Mouse (Mus musculus) forelimb bud, embryonic 11.5 days (tissue): ENCODE data around the gene Tsx.
"Not testable (repeated sequence)": the region's sequence is repeated elsewhere in the genome, so short reads cannot be mapped to it uniquely, and the experiment has no call there.

Source experiments
- DNase-seq: peaks from one replicate; pipeline ENCODE4 v3.0.0-alpha.2; 2012; ENCODE audit warnings: low read depth, low spot score

Gene Tsx

DNA sequence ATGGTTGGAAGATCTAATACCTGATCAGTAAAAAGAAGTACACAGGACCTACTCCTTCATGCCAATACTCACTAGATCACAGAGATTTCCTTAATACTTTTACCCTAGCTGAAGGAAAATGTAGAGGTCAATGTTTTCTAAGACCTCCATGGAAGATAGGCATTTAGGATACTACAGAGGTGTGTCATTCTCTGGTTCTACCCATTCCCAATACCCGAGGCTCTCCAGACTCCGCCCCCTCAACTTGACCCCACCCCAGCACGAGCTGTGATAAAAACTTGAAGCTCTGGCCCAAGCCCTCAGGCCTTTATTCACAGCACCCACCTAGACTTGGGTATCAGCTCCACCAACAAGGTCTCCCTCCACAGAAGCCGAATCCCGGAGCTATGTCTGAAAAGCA is at the start of gene Tsx:
Gene Tsx, plus strand, starts transcription at position 301 of the 400 bp plus-strand sequence.
- no peak for DNase-seq

DNA sequence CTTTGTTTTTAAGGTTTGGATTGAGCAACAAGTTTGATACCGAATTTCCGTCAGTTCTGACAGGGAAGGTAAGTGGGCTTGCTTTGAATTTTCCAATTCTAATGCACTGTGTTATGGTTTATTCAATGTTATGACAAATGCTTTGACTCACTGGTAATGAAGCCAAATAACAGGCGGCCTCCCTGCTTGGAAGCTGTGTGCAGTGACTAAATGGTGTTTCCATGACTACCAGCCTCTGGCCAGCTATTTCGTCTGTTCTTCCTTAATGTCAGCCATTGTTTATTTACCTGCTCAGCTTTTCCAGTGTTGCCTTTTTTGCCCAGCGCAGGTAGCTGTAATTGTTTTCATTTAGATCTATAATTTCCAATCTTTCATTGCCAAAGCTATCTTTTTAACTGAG is 48.1 kb upstream of the Tsx start:
- DNase-seq: no peak

DNA sequence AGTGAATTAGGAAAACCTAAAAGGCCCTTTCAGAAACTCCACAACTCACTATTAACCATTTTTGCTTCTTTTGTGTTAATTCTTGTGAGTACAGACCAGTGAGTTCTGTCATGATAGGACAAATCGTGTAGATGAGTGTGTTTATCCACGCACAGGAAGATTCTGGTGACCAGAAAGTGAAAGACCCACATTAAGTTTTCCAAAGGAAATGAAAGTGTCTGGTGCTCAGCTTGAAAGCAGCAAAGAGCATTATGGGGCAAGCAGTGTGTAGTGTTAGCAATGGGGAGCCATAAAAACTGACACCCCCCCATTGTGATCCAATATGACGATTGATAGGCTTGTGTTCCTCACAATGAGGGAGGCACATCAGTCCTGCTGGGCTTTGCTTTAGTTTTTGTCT is 45.6 kb upstream of the Tsx start:
- DNase-seq: no peak

DNA sequence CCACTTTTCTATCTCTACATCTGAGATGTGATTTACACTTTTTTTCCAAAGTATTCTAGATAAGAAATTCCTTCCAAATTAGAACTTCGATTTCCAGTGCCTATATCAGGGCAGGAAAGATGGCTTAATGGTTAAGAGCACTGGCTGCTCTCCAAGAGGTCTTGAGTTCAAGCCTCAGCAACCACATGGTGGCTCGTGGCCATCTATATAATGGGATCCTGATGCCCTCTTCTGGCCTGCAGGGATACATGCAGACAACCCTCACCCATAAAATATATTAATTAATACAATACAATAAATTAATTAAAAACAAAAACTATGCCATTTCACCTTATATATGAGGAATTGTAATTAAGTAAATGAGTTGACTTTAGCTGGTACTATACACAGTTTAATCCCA is 43.0 kb upstream of the Tsx start:
- DNase-seq: no peak

DNA sequence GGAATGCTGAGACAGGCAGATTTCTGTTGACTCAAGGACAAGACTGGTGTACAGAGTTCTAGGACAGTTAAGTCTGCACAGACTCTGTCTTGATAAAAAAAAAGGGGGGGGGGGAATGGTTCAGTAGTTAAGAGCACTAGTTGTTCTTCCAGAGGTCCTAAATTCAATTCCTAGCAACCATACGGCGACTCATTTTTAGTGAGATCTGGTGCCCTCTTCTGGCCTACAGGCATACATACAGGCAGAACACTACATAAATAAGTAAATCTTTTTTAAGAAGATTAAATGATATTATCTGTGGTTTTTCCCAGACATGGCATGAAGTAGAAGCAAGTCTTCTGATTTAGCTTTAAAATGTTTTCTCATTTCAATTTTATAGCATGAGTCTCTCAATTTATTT is 42.6 kb upstream of the Tsx start:
- DNase-seq: peak; percentile 31

DNA sequence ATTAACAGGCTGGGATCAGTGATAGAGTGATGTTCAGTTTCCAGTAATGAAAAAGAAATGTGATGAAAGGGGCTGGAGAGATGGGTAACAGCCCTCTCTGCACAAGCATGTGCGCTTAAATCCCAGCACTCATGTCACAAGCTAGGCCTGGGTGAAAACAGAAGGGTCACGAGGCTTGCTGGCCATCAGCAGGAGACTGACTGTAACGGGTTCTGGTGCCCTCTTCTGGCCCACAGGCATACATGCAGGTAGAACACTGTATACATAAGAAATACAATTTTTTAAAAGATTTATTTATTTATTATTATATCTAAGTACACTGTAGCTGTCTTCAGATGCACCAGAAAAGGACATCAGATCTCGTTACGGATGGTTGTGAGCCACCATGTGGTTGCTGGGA is 40.0 kb upstream of the Tsx start:
- DNase-seq: peak; percentile 8

DNA sequence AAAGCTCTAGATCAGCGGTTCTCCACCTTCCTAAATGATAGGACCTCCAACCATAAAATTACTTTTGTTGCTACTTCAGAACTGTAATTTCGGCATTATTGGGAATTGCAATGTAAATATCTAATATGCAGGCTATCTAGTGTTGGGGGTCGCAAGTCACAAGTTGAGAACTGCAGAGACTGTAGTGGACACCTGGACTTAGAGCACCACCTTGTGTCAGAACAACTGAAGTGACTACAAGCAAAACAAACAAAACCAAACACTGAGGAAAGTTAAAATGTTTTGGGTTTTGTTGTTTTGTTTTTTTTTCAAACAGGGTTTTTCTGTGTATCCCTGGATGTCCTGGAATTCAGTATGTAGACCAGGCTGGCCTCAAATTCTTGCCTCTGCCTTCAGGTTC is 29.7 kb upstream of the Tsx start:
- no peak for DNase-seq

DNA sequence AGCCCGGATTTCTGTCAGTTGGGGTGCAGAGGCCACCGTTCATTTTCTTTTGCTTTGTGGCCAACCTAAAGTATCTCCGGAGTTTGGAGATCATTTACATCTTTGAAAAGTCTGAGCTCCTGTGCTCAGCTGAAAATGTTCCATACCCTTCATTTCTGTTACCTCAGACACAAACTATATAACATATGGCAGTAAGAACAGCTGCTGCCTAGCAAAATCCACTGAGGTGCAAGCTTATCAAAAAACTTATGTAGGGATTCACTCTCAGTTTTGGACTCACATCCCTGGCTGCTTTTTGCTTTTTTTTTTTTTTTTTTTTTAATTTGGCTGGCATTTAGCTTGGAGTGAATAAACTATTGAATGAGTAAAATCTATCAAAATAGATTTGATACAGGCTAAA is 26.1 kb upstream of the Tsx start:
- no peak for DNase-seq

DNA sequence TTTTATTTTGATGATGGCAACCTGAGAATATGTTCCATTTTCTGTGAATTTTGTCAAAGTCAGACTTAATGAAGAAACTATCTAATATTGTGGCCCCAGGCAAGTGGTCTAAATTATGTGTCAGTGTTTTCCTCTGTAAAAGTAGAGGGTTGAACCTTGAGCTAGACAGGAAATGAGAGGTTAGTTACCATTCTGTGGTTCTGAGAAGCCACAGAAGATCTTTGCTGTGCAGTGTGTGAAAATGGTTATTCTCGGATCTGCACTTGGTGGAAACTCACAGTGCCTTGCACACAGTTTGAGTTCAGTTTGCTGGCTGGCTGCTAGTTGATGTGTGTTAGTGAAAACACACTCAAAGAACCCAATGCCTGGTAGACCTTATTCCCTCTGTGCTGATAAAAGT is 20.4 kb upstream of the Tsx start:
- DNase-seq: no peak

DNA sequence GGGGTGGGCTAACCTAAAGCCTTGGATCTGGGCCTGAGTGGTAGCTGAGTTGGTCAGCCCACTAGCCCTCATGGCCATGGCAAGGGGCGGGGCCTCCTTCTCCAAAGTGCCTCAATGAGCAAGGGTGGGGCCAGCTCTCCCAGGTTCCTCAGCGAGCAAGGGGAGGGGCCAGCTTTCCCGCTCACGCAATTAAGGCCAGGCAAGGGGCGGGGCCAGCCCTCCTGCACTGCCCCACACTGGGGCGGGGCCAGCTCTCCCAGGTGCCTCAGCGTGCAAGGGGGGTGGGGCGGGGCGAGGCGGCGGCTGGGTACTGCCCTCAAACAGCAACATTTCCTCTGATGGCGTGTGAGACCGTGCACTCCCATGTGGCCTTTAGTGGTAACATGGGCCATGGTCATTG is 9.2 kb upstream of the Tsx start:
- no peak for DNase-seq

DNA sequence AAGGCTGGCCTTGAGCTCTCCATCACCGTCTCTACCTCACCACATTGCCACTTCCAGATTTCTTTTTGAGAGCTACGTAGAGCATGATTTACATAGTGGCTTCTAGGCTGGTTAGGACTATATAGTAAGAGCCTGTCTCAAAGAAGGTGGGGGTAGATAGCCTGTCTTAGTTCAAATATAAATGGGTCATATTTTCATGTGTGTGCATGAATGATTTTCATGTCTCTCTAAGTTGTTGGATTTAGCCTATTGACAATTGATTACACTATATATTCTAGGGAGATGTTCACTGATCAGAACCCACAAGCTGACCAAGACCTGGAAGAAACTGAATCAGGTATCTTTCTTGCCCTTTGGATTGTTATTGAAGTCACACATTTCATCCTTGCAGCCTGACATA is 7.4 kb downstream of the Tsx start, which contains the start of gene Gm26992:
Gene Gm26992, plus strand, starts transcription at position 301 of the 400 bp plus-strand sequence.
- DNase-seq: no peak

DNA sequence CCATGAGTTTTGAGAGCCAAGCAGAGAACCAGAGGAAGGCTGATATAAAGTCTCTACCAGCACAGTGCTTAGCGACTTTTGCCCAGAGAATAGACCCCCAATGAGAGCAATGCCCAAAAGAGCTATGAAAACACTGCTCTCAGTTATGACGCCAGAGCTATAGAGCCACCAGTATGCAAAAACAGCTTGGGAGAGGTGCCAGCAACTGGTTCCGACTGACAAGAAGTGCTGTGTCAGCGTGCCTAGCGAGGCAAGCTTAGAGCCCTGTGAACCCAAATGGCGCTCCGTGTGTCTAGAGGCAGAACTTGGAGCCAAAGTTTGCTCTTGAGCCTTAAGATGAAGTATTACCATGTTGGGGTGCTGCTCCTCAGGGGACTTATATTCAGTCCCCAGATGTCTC is 13.4 kb downstream of the Tsx start:
- no peak for DNase-seq

DNA sequence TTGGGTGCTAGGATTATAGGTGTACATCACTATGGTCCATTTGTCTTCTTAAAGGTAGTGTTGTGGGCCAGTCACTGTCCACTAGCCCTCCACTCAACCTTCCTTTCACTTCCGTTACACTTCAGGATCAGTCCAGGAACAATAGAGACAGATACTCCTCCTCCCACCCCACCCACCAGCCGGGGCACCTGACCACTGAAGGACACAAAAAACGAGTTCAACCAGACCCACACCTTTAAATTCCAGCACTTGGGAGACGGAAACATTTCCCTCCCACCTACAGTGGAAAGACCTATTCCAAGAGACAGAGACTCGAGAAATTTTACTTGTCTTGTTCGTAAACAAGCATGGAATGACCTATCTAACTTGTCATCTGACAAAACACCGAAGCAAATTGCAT is 18.0 kb downstream of the Tsx start:
- no peak for DNase-seq

DNA sequence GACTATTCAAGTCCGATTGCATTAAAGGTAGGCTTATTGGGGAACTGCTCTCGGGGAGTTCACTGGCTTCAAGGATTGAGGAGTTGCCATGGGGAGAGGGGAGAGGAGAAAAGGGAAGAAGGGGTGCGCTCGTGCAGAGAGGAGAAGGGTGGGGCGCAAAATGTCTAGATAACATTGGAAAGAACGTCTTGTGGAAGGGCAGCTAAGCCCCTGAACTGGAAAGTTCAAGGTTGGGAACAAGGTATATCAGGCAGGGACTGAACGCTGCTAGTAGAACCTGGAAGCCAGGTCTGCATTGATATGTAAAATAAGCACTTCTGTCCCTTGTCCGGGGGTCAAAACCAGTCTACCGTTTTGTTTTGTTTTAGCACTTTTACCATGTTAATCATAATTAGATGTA is 23.8 kb downstream of the Tsx start:
- no peak for DNase-seq

DNA sequence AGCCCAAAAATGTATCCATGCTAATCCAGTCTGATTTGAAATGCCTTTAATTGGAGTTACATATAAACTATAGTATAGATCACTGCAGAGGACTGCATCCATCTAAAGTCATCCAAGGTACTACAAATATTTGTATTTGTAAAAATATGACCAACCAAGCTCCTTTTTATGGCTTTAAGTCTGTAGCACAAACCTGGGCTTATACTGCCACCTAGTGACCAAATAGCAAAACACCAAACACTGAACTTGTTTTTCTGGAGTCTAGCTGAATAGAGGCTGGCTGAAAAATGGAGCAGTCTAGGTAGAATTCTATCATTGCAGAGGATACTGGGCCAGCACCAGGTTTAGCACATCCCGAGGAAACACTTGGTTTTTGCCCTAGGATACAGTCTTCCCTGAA is 26.5 kb downstream of the Tsx start:
- DNase-seq: peak; percentile 63

DNA sequence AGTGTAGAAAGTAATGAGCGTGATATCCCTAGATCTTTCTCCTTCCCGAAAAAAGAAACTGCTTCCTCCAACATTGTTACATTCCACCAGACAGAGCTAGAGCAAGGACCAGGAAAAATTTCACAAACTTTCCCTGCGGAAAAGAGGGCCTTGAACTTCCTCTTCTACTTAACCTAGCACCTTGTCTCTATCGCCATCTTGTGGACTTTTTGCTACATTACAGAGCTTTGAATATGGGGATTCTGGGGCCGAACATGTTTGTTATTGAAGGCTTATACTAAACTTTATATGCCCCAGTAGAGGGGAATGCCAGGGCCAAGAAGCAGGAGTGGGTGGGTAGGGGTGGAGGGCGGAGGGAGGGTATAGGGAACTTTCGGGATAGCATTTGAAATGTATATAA is 29.5 kb downstream of the Tsx start:
- DNase-seq: peak; percentile 63

DNA sequence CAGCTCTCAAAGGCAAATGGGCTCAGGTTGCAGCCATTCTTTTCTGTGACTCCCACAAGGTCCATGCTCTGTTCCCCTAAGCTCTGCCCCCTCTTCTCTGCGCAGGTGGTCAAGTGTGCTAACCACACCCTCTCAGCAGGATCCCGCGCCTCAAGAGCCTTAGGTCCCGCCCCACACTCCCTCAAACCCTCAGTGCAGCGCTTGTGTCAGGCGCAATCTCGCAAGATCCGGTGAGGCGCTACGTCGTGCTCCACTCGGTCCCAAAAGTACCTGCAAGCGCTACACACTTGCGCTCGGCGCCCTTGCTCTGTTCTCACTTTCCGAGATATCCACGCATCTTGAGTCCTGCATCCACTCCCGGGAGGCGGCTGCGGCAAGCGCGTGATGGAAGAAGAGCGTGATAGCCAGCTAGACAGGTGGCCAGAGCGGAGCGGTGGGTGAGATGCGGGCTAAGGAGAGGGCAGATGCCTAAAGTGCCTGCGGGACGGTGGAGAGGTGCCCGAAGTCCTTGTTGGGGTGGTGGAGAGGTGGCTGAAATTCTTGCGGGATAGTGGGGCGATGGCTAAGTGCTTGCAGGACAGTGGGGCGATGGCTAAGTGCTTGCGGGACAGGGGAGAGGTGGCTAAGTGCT is 33.4 kb downstream of the Tsx start:
- DNase-seq: peak; percentile 17

DNA sequence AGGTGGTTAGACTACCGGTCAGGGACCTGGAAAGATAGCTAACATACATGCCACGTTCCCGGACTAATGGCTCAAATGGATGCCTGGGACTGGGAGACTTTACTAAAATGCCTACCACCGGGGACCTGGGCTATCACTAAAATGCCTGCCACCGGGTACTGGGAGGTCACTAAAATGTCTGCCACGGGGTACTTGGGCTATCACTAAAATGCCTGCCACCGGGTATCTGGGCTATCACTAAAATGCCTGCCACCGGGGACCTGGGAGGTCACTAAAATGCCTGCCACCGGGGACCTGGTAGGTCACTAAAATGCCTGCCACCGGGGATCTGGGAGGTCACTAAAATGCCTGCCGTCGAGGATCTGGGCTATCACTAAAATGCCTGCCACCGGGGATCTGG is 34.2 kb downstream of the Tsx start:
- DNase-seq: not testable (repeated sequence)

DNA sequence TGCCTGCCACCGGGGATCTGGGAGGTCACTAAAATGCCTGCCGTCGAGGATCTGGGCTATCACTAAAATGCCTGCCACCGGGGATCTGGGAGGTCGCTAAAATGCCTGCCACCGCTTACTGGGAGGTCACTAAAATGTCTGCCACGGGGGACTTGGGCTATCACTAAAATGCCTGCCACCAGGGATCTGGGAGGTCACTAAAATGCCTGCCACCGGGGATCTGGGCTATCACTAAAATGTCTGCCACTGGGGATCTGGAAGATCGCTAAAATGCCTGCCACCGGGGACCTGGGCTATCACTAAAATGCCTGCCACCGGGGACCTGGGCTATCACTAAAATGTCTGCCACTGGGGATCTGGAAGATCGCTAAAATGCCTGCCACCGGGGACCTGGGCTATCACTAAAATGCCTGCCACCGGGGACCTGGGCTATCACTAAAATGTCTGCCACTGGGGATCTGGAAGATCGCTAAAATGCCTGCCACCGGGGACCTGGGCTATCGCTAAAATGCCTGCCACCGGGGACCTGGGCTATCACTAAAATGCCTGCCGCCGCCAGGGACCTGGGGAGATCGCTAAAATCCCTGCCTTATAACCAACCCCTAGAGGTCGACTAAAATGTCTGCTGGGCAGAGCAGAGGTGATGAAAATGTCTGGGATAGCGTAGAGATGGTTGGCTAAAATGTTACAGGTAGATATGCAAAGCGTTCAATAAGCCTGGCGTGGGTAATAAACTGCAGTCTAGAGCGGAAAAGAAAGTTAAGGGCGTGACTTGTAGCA is 34.9 kb downstream of the Tsx start:
- not testable (repeated sequence) for DNase-seq

DNA sequence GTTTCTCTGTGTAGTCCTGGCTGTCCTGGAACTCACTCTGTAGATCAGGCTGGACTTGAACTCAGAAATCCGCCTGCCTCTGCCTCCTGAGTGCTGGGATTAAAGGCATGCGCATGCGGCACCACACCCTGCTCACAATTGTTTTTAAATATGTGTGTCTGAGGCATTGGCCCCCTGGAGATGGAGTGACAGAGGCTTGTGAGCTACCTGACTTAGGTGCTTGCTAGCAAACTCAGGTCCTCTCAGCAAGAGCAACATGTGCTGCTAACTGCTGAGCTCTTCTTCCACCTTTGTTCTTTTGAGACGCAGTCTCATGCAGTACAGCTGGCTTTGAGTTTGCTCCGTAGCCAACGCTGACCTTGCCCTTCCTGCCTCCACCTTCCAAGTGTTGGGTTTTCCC is 38.5 kb downstream of the Tsx start:
- no peak for DNase-seq

DNA sequence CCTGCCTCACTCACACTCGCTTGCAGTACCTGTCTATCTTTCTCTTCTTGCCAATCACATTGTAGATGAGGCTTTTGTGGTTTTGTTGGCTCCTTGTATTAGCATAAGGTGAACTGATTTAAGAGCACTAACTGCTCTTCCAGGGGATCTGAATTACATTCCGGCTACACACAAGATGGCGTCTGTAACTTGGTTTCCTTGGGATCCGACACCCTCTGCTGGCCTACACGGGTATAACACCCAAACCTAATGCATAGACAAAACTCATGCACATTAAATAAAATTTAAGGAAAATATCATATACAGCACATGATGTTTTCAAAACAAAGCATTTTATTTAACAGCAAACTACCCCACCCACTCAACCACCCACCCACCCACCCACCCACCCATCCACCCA is 45.8 kb downstream of the Tsx start:
- no peak for DNase-seq

DNA sequence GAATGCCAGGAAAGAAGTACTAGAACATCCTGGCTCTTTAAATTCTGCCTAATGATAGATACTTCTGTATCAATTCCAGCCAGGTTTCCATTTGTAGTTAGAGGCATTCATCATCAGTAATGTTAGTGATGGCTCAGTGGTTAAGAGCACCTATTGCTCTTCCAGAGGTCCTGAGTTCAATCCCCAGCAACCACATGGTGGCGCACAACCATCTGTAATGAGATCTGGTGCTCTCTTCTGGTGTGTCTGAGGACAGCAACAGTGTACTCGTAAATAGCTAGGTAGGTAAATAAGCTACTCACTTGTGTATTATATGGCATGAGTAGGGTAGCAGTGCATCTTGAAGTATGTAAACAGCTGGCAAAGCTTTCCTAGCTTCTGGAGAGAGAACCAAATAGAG is 54.7 kb downstream of the Tsx start:
- DNase-seq: no peak

DNA sequence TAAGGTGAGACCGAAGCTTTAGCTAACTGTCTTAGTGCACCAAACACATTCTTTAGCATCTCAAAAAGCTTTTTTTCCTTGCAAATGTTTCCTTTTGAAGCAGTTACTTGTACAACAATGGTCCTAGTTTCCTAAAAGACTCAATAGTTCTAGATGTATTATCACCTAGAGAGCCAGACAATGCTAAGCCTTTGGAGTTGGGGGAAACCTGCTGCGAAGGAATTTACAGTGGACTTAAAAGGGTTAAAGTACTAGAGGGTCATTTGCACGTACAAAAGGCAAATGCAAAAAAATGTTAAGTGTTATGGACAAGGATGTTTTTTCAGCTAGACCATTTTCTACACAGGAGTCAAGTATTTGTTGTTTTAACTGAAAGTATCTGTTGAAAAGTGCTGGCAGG is 58.1 kb downstream of the Tsx start:
- no peak for DNase-seq
